Mouse (Mus musculus) C2C12 (cell line): ENCODE data around the gene Rgmb.

Experiments
- CEBPB ChIP-seq: IDR thresholded peaks from one replicate; pipeline ENCODE4 v1.6.1; 2011; ENCODE audit warnings: low read depth, mild to moderate bottlenecking, control low read depth, moderate library complexity
- CTCF ChIP-seq: IDR thresholded peaks from one replicate; pipeline ENCODE4 v1.5.1; 2011; ENCODE audit not compliant: control insufficient read depth, insufficient read depth, insufficient read length
- FOSL1 ChIP-seq: IDR thresholded peaks from one replicate; pipeline ENCODE4 v1.8.0; 2011; ENCODE audit warnings: mild to moderate bottlenecking, low read length; ENCODE audit not compliant: poor library complexity, insufficient read depth, severe bottlenecking
- MAX ChIP-seq: IDR thresholded peaks from one replicate; pipeline ENCODE4 v1.6.1; 2011; ENCODE audit warnings: mild to moderate bottlenecking, control low read depth
- MYOD1 ChIP-seq: IDR thresholded peaks from one replicate; pipeline ENCODE4 v1.6.1; 2011; ENCODE audit warnings: low read depth; ENCODE audit not compliant: control insufficient read depth, insufficient read length
- MYOG ChIP-seq: IDR thresholded peaks from one replicate; pipeline ENCODE4 v1.6.1; 2011; ENCODE audit not compliant: control insufficient read depth, insufficient read length; ENCODE audit errors: extremely low read depth
- USF1 ChIP-seq: IDR thresholded peaks from one replicate; pipeline ENCODE4 v1.6.1; 2011; ENCODE audit warnings: low read depth, mild to moderate bottlenecking, control low read depth, moderate library complexity

- TF ChIP-seq CEBPB (no peak), CTCF (no peak), MYOD1 (no peak), MAX (no peak), MYOG (no peak), FOSL1 (no peak), USF1 (no peak)
These were observed 12.5 kb downstream of the Rgmb start for GRCm38 (mm10) chr17:15818372-15818771.
